11 mouse cellular contexts compared by ENCODE assay signal in genomic region chrX:52162206-52162605, GRCm38 (mm10). TPM values are rescaled to one million over a fixed set of nuclear protein-coding genes. Genes with fewer than 3 reads are reported as not detected.
A peak's percentile ranks its signal among the peaks of the same experiment; 100 is the strongest.
DNase-seq lines count a peak whose midpoint lies in the region; ATAC-seq lines count a peak whose summit lies in the region.
"Had no signal": no experiment of that assay in that cellular context is flagged by ENCODE, and none has a peak within 500 bp of the region (broad histone marks: within the 10 kb centered on the region; RNA-seq: fewer than 3 reads in every experiment).

No protein-coding gene starts in this region.

- no peak overlapping the region for H3K9ac ChIP-seq in heart, embryonic 14.5 days (ENCODE audit: low read length)
- H3K9ac ChIP-seq in embryonic facial prominence, embryonic 14.5 days (ENCODE audit: low read depth, low read length) = no peak overlapping the region
- H3K9ac ChIP-seq in limb, embryonic 15.5 days = no peak overlapping the region

- H3K27ac ChIP-seq in heart, embryonic 14.5 days (replicated peaks in 1 of 2; ENCODE audit: control insufficient read depth in 1 of 2, insufficient read depth in 1 of 2, low read depth in 2 of 2, low read length in 2 of 2) = no peak overlapping the region
- H3K27ac ChIP-seq in embryonic facial prominence, embryonic 14.5 days (replicated peaks; ENCODE audit: low read depth, low read length) = no peak overlapping the region
- no peak overlapping the region for H3K27ac ChIP-seq in limb, embryonic 15.5 days

- H3K27me3 ChIP-seq in heart, embryonic 14.5 days (ENCODE audit: control insufficient read depth, insufficient read depth, low read length) = no peaks in the 10 kb centered on the region
- 0 out of 2 replicates have a peak, but pooled peaks cover 3% of the 10 kb centered on the region for H3K27me3 ChIP-seq in embryonic facial prominence, embryonic 14.5 days (replicated peaks; ENCODE audit: control insufficient read depth, insufficient read depth, low read length)
- H3K27me3 ChIP-seq in limb, embryonic 15.5 days = peaks cover 4% of the 10 kb centered on the region; the same call in 1 of the 2 replicates

- H3K9me3 ChIP-seq in heart, embryonic 14.5 days (ENCODE audit: control insufficient read depth, low read length) = no peaks in the 10 kb centered on the region
- no peaks in the 10 kb centered on the region for H3K9me3 ChIP-seq in embryonic facial prominence, embryonic 14.5 days (ENCODE audit: control insufficient read depth, low read length)
- no peaks in the 10 kb centered on the region for H3K9me3 ChIP-seq in limb, embryonic 15.5 days

- no peak overlapping the region for H3K4me3 ChIP-seq in heart, embryonic 14.5 days (ENCODE audit: control insufficient read depth in 1 of 2, insufficient read depth in 1 of 2, low read depth in 1 of 2, low read length in 2 of 2)
- 0 out of 2 replicates have a peak overlapping the region, but pooled peaks have one; percentile 58 for H3K4me3 ChIP-seq in embryonic facial prominence, embryonic 14.5 days (ENCODE audit: low read depth, low read length)
- H3K4me3 ChIP-seq in limb, embryonic 15.5 days = peak overlapping the region; percentile 59

- no peak for ATAC-seq in heart, embryonic 14.5 days (ENCODE audit: insufficient number of reproducible peaks, insufficient read depth, low FRiP score, low read depth)
- ATAC-seq in embryonic facial prominence, embryonic 14.5 days (ENCODE audit: low read depth) = no peak
- no peak for ATAC-seq in limb, embryonic 15.5 days (ENCODE audit: insufficient number of reproducible peaks, low FRiP score, low TSS enrichment, low read depth)
- ATAC-seq in frontal cortex, adult (ENCODE audit: low TSS enrichment) = no peak

- DNase-seq in heart, adult 8-10 months (ENCODE audit: low spot score) = no peak
- DNase-seq in lung, postnatal 10 days = peak; percentile 7
- DNase-seq in lung, postnatal 36 days = no peak
- DNase-seq in embryonic facial prominence, embryonic 14.5 days (ENCODE audit: low spot score) = no peak
- DNase-seq in urinary bladder, adult 2 months (ENCODE audit: low spot score) = no peak
- DNase-seq: adrenal gland, postnatal 10 days; heart, postnatal 10 days; layer of hippocampus, postnatal 36 days had no signal

- 58% methylated on average over 1 of the region's 1 CpGs for WGBS in heart, embryonic 14.5 days
- WGBS in embryonic facial prominence, embryonic 14.5 days = 43% methylated on average over 1 of the region's 1 CpGs
- 53% methylated on average over 1 of the region's 1 CpGs for WGBS in limb, embryonic 15.5 days

- H3K4me1 ChIP-seq in heart, embryonic 14.5 days (ENCODE audit: control insufficient read depth in 2 of 2, insufficient read depth in 2 of 2, low read length in 2 of 2) = peaks cover 0 to 2% of the 10 kb centered on the region in 2 experiments; a peak in 1 of 4 replicates
- H3K4me1 ChIP-seq in embryonic facial prominence, embryonic 14.5 days (ENCODE audit: control insufficient read depth, insufficient read depth, low read length) = peaks cover 7% of the 10 kb centered on the region; the same call in 1 of the 2 replicates
- peaks cover 5% of the 10 kb centered on the region; the same call in 1 of the 2 replicates for H3K4me1 ChIP-seq in limb, embryonic 15.5 days

- H3K36me3 ChIP-seq in heart, embryonic 14.5 days (ENCODE audit: control insufficient read depth, insufficient read depth, low read length) = no peaks in the 10 kb centered on the region
- no peaks in the 10 kb centered on the region for H3K36me3 ChIP-seq in embryonic facial prominence, embryonic 14.5 days (ENCODE audit: control insufficient read depth, insufficient read depth, low read length)
- no peaks in the 10 kb centered on the region for H3K36me3 ChIP-seq in limb, embryonic 15.5 days

- peak overlapping the region; percentile 70 for H3K4me2 ChIP-seq in heart, embryonic 14.5 days (ENCODE audit: low read length)
- peak overlapping the region; percentile 63 for H3K4me2 ChIP-seq in embryonic facial prominence, embryonic 14.5 days (ENCODE audit: low read depth, low read length)
- peak overlapping the region; percentile 51; the same call in 1 of the 2 replicates for H3K4me2 ChIP-seq in limb, embryonic 15.5 days

RNA-seq across cellular contexts. Expression of gene Gpc4, which starts 2.8 kb away (rescaled TPM):
- 41.4 and 46.5 TPM in 2 replicates for polyA plus RNA-seq in heart, embryonic 14.5 days (2014; fragmentation: Nextera tagmentation; extraction: Ambion mirVana)
- 10 to 100 TPM; 30.6 to 39.7 (median 34.3) TPM for total RNA-seq in heart, adult 8-10 months (2022)
- polyA plus RNA-seq in embryonic facial prominence, embryonic 14.5 days (2014; fragmentation: Nextera tagmentation; extraction: Ambion mirVana) = 67.0 and 68.1 TPM in 2 replicates
- polyA plus RNA-seq in limb, embryonic 15.5 days (2015; fragmentation: Nextera tagmentation; extraction: Ambion mirVana) = 102 and 105 TPM in 2 replicates
- 49.9 and 66.6 TPM in 2 replicates for polyA plus RNA-seq in urinary bladder, adult 2 months (2012; rRNA removed)

Comparison
In these comparisons a context has a peak if more than half of its experiments do, and no peak if none do; other contexts are left out.
1. H3K4me3 ChIP-seq: peak in embryonic facial prominence, embryonic 14.5 days (single experiment) and limb, embryonic 15.5 days (single experiment); none in heart, embryonic 14.5 days (0 of 2).
2. Peak in every context shown above with its lines, with median percentiles within 50 percentile points of each other: H3K4me2 ChIP-seq.